Mouse (Mus musculus) liver, postnatal 0 days (tissue): ENCODE data around the gene Tbc1d12. TPM values are rescaled to one million over a fixed set of nuclear protein-coding genes. Genes with fewer than 3 reads are reported as not detected.

Experiments
- ATAC-seq: fragments of 200-750 bp; cut with Nextera tagmentation; 2 replicates; pipeline ENCODE4 v1.8.0; 2017; ENCODE audit warnings: mild to moderate bottlenecking, moderate library complexity
- DNase-seq: peaks from one replicate; pipeline ENCODE4 v3.0.0-alpha.2; 2016
- H3K27ac ChIP-seq: fragments of 300-500 bp; sonication (generic); 2 replicates; pipeline ENCODE4 v1.5.1; 2014; ENCODE audit warnings: antibody characterized with exemption, moderate library complexity, mild to moderate bottlenecking, low read depth
- H3K27me3 ChIP-seq: fragments of 300-500 bp; sonication (generic); 2 replicates; pipeline ENCODE4 v1.6.1; 2014; ENCODE audit warnings: low read length, control low read depth, mixed read lengths; ENCODE audit not compliant: insufficient read depth
- H3K36me3 ChIP-seq: fragments of 300-500 bp; sonication (generic); replicated peaks from 2 replicates; pipeline ENCODE4 v1.6.1; 2014; ENCODE audit warnings: mild to moderate bottlenecking, control low read depth, low read length, moderate library complexity, mixed read lengths; ENCODE audit not compliant: insufficient read depth
- H3K4me1 ChIP-seq: fragments of 300-500 bp; sonication (generic); 2 replicates; pipeline ENCODE4 v1.6.1; 2014; ENCODE audit warnings: antibody characterized with exemption, mild to moderate bottlenecking, control low read depth; ENCODE audit not compliant: insufficient read depth
- H3K4me2 ChIP-seq: fragments of 300-500 bp; sonication (generic); 2 replicates; pipeline ENCODE4 v1.6.1; 2014; ENCODE audit warnings: low read depth, mild to moderate bottlenecking, low read length, moderate library complexity, mixed read lengths
- H3K4me3 ChIP-seq: fragments of 300-500 bp; sonication (generic); 2 replicates; pipeline ENCODE4 v1.5.1; 2014; ENCODE audit warnings: low read depth, low read length
- H3K9ac ChIP-seq: fragments of 300-500 bp; sonication (generic); replicated peaks from 2 replicates; pipeline ENCODE4 v1.6.1; 2014; ENCODE audit warnings: mild to moderate bottlenecking, moderate library complexity
- H3K9me3 ChIP-seq: fragments of 300-500 bp; sonication (generic); 2 replicates; pipeline ENCODE4 v1.6.1; 2016; ENCODE audit warnings: mild to moderate bottlenecking, control low read depth, low read length, mixed read lengths
- CTCF ChIP-seq: sonication (generic); IDR thresholded peaks from 2 replicates; pipeline ENCODE4 v1.5.1; 2016; ENCODE audit warnings: antibody characterized with exemption, low read depth
- EP300 ChIP-seq: IDR thresholded peaks from 2 replicates; pipeline ENCODE4 v1.6.1; 2016; ENCODE audit warnings: antibody characterized with exemption, low read depth, mild to moderate bottlenecking
- WGBS: fragments of 180-500 bp; shearing (Covaris S2); extraction: QIAGEN DNeasy Blood & Tissue Kit; methylation state at CpG from one replicate; pipeline ENCODE4 v1.1.7; 2014; ENCODE audit not compliant: insufficient replicate concordance; 5-methylcytosine and 5-hydroxymethylcytosine counted together
- polyA plus RNA-seq: library from polyadenylated mRNA; unstranded; fragments of >200 nt; fragmentation: Nextera tagmentation; extraction: Ambion mirVana; gene quantifications from 2 replicates; pipeline ENCODE4 v1.2.1, GENCODE M21; 2015

The Tbc1d12 gene
- 1.0 and 1.2 TPM in 2 replicates for polyA plus RNA-seq

- Histone ChIP-seq H3K9me3 (no peaks in the 10 kb centered on the region), H3K27ac (peak within 1 kb of the TSS; percentile 92), H3K36me3 (no peaks in the 10 kb centered on the region), H3K4me2 (peak within 1 kb of the TSS; percentile 88), H3K4me3 (peak within 1 kb of the TSS; percentile 91), H3K4me1 (peaks cover 11% of the 10 kb centered on the region), H3K27me3 (no peaks in the 10 kb centered on the region), H3K9ac (peak within 1 kb of the TSS; percentile 89)
- ATAC-seq (peak; percentile 94), DNase-seq (peak; percentile 94)
- WGBS: 4% methylated on average over 57 of the region's 101 CpGs
- TF ChIP-seq EP300 (0 out of 2 replicates have a peak, but pooled peaks have one; percentile 21), CTCF (peak; percentile 25; the same call in 1 of the 2 replicates)
Observed at GRCm38 (mm10) chr19:38836438-38837170, at the start of gene Tbc1d12. TSS of gene Tbc1d12 (plus strand) at chr19:38836579.

GRCm38 (mm10) chr19:38787756-38788155 is 48.6 kb upstream of the Tbc1d12 start:
- H3K4me1 ChIP-seq: no peaks in the 10 kb centered on the region
- H3K9me3 ChIP-seq: no peaks in the 10 kb centered on the region
- 94% methylated on average over 6 of the region's 6 CpGs for WGBS
- peaks cover 24% of the 10 kb centered on the region for H3K36me3 ChIP-seq
- DNase-seq (no peak), ATAC-seq (no peak)
- H3K27ac ChIP-seq: no peak overlapping the region
- H3K27me3 ChIP-seq: no peaks in the 10 kb centered on the region
- no peak for TF ChIP-seq CTCF
- no peak for TF ChIP-seq EP300
- no peak overlapping the region for H3K4me2 ChIP-seq
- no peak overlapping the region for H3K4me3 ChIP-seq
- H3K9ac ChIP-seq: no peak overlapping the region

DNA sequence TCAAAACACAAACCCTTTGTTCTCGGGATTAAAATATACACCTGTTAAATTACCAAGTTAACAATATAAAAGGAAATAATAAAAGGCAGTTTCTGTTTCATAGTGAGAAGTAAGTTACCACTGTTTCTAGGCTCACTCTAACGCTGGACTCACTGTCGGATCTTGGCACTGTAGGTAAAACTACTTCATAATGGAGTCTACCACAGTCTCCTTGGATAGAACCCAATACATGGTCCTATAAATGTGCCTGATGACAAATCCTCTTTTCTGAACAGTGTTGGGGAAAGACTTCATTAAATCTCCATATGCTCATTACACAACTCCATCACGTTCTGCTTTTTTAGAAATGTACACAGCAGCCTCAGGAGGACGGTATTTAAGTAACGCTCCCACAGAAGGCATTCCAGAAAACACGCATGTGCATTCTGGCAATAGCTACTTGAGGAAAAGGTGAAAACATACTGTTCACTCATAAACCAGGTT is 42.8 kb upstream of the Tbc1d12 start:
- WGBS: 87% methylated on average over 7 of the region's 7 CpGs
- no peak overlapping the region for H3K4me3 ChIP-seq
- H3K4me2 ChIP-seq: no peak overlapping the region
- TF ChIP-seq EP300: no peak
- TF ChIP-seq CTCF: no peak
- DNase-seq: no peak
- H3K9me3 ChIP-seq: no peaks in the 10 kb centered on the region
- no peak overlapping the region for H3K27ac ChIP-seq
- H3K9ac ChIP-seq: no peak overlapping the region
- peaks cover 62% of the 10 kb centered on the region for H3K36me3 ChIP-seq
- no peak for ATAC-seq
- no peaks in the 10 kb centered on the region for H3K4me1 ChIP-seq
- no peaks in the 10 kb centered on the region for H3K27me3 ChIP-seq

DNA sequence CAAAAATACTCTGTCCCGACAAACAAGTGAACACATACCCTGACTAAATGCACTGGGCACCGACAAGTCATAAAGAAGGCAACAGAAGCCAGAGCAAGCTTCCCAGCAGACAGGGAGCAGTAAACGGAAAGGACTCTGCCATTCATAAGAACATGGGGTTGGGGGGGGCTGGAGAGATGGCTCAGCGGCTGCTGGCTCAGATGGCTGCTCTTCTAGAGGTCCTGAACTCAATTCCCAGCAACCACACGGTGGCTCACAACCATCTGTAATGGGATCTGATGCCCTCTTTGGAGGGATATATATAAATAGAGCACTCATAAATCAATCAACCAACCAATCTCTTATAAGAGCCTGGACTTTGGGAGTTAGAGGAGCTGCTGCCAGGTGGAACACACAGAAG is 39.8 kb upstream of the Tbc1d12 start:
- H3K4me2 ChIP-seq: no peak overlapping the region
- ATAC-seq (no peak), DNase-seq (no peak)
- no peaks in the 10 kb centered on the region for H3K27me3 ChIP-seq
- TF ChIP-seq EP300: no peak
- TF ChIP-seq CTCF: no peak
- H3K9ac ChIP-seq: no peak overlapping the region
- WGBS: 86% methylated on average over 5 of the region's 5 CpGs
- peaks cover 55% of the 10 kb centered on the region for H3K36me3 ChIP-seq
- H3K4me3 ChIP-seq: no peak overlapping the region
- H3K4me1 ChIP-seq: no peaks in the 10 kb centered on the region
- no peaks in the 10 kb centered on the region for H3K9me3 ChIP-seq
- no peak overlapping the region for H3K27ac ChIP-seq

GRCm38 (mm10) chr19:38798291-38798690 is 38.1 kb upstream of the Tbc1d12 start:
- H3K4me1 ChIP-seq: no peaks in the 10 kb centered on the region
- no peaks in the 10 kb centered on the region for H3K9me3 ChIP-seq
- H3K9ac ChIP-seq: no peak overlapping the region
- H3K27me3 ChIP-seq: no peaks in the 10 kb centered on the region
- no peak for DNase-seq
- peaks cover 57% of the 10 kb centered on the region for H3K36me3 ChIP-seq
- TF ChIP-seq CTCF: no peak
- no peak for TF ChIP-seq EP300
- no peak overlapping the region for H3K4me3 ChIP-seq
- no peak for ATAC-seq
- no peak overlapping the region for H3K27ac ChIP-seq
- no peak overlapping the region for H3K4me2 ChIP-seq
- 86% methylated on average over 1 of the region's 1 CpGs for WGBS

- Histone ChIP-seq H3K9ac (no peak overlapping the region), H3K4me3 (no peak overlapping the region), H3K9me3 (no peaks in the 10 kb centered on the region), H3K4me1 (no peaks in the 10 kb centered on the region), H3K27ac (no peak overlapping the region), H3K4me2 (no peak overlapping the region), H3K36me3 (peaks cover 58% of the 10 kb centered on the region), H3K27me3 (no peaks in the 10 kb centered on the region)
- TF ChIP-seq EP300 (no peak), CTCF (no peak)
- DNase-seq (no peak), ATAC-seq (no peak)
- 88% methylated on average over 6 of the region's 6 CpGs for WGBS
Observed at GRCm38 (mm10) chr19:38798801-38799200, 37.6 kb upstream of the Tbc1d12 start.
